Mouse (Mus musculus) adrenal gland, adult 8-10 months (tissue): ENCODE measurements at regions not wholly inside any gene's neighbourhood (a gene's known extent, or its start where the extent isn't known, plus 50 kb on each side); places are given as distances from the start of the nearest gene placed in this dataset.

Source experiments
- DNase-seq: peaks from one replicate; pipeline ENCODE4 v3.0.0; 2022

DNA sequence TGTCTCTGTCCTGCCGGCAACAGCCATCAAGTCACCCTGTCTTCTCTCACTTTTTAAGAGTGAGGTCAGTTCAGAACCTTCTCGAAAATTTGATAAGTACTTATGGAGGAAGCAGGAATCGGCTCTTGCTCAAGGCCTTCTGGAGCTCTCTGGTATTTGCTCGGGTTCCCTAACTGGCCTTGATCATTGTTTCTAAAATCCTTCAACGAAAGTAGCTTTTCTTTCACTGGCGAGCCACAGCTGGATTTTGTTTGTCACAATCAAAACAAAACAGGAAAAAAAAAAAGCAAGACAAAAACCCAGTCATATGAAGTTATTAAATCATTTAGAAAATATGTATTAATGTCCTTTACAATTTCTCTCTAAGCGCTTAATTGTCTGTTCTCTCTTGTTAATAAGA, 156.6 kb upstream of the Tex13c2 start:
- no peak for DNase-seq

DNA sequence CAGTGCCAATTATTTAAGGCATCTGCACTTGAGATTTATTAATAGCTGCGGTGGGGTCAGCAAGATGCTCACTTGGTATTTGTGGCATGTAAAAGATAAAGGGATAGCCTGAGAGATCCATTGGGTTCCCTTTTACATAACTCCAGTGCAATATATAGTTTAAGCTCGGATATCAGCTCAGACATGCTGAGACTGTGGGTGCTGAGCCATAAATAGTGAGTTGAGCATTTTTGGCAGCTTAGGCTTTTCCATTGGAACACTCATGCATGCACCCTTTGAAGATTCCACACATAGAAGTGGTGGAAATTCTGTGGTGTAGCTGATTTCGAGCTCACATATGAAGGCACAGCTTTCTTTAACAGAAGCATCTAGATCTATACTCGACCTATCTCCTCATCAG, 155.9 kb upstream of the Tex13c2 start:
- no peak for DNase-seq

DNA sequence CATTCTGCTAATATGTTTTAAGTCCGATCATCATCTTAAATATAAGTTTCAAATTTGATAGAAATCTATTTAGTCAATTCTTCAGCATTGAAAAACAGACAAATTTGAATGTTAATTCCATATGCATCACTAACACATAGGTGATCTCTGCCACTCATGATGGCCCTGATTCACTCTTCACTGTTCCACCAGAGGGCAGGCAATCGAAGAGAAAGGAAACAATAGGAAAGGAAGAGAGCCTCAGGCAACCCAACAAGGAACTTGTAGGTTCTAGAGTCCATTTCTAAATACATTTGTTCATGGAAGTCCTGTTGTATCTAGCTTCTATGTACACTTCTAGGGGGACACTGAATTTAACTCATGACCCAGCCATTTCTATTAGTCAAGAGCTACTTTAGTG, 154.7 kb upstream of the Tex13c2 start:
- no peak for DNase-seq

DNA sequence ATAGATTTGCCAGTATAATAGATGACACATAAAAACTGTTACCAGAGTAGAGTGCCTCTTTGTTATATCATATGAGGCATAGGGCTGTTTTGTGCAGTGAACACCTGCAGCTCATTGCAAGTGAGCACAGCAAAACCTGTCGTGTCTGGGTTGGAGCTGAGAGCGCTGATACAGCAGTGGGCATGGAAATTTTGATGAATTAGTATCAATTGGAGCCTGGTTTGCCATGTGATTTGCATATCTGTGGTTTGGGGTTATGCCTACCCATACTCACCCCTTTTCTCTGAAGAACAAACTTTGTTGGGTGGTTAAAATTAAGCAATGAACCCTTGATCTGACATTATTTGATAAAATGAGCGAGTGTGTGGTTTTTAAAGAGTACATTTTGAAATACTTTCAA, 152.7 kb upstream of the Tex13c2 start:
- no peak for DNase-seq

DNA sequence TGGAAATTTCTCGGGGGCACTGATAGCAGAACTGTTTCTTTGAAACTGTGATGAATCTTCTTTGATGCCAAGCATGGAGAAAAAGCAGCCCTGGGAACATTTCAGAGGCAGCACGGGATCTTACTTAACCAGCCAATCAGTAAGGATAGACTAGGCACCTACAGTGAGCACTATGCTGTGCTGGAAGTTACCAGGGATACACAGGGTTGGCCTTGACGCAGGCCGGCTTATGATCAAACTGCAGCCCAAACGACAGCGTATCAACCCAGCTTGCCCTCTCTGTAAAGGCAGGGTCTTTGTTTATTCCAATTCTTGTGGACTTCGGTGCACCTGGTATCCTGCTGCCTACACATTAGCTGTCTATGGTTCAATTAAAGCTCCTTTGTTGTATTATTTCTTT, 147.1 kb upstream of the Tex13c2 start:
- DNase-seq = no peak

DNA sequence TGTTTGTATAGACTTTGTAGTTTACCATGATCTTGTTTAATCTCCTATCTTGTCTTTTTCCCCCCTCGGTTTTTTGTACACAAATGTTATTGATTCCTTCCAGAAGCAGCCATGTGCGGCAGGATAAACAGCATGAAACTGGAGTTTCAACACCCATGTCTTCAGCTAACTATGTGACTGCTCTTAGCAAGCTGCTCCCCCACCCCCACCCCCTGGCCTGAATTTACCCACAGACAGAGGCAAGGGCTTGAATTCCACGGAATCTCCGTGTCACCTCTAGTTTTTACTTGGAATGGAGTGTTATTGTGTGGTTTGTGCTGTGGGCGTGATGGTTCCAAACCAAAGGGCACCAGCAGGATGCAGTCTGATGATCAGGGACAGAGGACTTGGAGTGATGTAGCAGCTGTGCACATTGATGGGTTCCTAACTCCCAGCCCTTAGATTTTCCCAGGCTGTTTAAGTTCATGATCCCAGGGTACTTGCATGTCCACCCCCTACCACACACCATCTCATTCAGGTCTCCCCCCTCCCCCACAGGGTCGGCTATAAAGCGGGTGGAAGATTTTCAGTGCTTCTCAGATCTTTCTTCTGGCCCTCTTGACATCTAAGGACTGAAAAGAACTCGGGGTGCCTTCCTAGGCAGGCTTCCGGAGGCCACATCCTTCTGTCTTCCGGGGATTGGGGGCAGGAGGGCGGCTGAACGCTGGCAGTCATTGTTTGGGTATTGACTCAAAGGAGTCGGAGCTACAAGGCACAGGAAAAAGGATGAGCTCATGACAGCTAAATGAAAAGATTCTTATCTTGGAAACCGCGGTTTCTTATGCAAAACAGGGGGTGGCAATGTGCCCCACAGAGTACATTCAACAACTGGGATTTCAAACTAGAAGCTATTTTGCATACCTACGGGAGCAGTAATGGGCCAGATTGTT, 146.3 kb upstream of the Tex13c2 start:
- DNase-seq = no peak

DNA sequence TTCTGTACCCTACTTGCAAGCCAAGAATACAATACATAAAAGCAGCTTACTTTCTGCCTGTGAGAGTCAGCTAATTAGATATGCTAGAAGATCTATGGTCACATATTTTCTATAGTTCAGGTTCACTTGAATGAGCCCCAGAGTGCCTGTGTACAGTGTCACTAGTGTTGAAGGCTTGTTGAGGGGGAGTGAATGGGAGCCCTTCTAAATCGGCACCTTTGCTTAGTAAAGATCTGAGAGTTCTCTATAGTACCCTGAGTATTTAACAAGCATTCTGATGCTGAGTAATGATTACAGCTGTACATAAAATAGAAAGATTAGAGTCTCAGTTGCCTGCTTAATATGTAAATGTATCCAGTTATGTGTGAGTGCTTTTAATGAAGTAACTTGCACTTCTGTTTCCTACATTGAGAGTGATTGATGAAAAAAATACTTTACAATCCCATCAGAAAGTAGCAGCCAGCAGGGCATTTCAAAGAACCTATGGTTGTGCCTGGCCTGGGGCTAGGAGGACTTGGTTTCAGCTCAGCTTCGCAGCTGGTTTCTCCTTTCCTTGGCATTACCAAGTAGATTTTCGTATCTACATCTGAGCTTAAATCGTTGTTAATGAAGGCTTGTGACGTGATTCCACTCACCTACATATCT, 136.8 kb upstream of the Tex13c2 start:
- DNase-seq = no peak

DNA sequence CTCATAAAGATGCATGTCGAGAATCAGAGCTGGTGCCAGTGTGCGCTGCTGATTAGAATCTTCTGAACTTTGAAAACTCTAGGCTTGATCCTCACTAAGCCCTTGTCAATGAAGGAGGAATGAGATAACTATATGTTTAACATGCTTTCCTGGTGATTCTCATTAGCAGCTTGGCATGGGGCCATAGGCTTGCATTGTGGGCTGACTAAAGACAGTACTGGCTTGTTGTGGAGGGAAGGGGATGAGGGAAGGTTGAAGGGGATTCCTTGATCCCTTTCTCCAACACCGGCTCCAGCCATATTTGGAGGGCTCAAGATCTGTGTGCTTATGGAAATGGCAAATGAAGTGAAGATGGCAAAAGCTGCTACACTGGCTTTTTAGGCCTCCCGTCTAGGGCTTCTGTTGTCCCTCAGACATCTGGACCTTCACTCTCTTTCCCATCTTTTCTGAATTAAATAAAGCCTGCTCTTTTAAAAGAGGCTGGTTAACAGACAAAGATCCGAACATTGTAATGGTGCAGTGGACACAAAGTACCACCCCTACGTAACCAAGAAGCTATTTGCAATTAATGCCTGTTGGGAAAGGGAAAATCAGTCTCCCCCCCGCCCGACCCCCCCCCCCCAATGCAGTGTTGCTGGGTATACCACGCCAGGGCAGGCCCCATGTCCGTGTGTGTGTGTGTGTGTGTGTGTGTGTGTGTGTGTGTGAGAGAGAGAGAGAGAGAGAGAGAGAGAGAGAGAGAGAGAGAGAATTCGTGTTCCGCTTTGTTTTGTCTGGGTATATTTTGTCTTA, 129.9 kb upstream of the Tex13c2 start:
- no peak for DNase-seq

DNA sequence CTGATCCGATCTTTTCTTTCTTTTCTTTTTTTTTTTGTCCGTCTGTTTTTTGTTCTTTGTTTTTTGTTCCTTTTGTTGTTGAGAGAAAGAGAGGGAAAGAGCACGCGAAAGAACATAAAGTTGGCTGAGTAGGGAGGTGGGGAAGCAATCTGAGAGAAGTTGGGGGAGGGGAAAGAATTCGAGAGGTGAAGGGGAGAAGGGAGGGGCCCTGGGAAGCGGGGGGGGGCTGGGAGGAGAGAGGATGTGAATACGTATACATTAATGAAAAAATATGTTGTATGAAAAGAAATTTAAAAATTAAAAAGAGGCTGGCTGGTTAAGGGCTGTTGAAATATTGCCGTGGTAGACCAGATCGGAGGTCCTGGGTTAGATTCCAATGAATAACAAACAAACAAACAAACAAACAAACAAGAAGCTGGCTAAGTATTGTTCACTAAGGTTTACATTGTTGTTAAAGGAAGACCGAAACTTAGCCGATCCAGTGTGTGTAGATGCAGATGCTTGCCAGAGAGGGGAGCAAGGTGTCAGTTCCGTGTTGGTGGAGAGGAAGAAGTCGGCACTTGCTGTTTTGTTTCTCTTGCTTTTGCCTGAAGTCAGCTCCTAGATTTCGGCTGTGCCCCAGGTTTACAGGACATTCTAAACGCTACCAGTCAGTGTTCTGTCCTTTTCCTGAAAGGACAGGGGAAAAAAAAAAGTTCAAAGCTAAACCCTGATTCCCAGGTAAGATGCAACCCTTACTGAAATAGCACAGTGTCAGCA, 129.1 kb upstream of the Tex13c2 start:
- DNase-seq = no peak

DNA sequence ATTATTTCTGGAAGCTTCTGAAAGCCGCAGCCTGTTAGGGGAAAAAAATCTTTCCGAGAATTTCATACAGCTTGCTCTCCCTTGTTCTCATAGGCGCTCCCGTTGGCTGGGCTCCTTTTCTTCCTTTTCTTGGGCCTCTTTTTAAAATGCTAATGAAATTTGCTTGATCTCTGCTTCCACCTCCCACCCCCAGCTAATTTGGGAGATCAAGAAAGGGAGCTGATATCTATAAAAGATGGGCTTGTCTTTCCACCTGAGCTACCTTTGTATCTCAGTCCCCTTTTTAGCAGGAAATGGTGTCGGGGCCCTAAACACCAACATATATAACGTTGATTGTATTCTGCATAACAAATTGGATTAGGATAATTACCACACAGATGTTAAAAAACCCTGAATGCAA, 128.5 kb upstream of the Tex13c2 start:
- DNase-seq = no peak

DNA sequence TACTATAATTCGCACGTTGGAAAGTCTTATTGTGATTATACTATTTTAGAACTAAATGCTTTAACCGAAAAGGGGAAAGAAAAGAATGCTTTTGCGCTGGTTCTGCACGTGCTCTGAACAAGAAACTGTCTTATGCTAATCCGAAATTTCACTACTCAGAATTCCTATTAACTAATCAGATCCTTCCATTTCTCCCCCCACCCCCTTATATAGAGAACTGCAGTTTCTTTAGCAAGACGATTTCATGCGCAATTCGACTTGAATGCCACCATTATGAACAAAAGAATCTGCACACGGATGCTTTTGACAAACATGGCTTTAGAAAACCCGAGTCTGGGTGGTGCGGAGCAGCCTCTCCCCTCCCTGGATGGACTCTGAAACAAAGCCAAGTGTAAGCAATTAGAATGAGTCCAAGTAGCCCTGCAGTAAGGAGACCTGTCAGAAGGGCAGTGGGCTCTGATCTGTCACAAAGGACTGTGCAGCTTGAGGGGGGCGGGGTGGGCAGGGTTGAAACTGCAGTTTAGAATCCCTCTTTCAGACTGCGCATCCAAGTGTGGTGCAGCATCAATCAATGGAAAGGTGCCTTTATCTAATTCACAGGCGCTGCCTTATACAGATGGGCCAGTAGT, 128.0 kb upstream of the Tex13c2 start:
- no peak for DNase-seq

DNA sequence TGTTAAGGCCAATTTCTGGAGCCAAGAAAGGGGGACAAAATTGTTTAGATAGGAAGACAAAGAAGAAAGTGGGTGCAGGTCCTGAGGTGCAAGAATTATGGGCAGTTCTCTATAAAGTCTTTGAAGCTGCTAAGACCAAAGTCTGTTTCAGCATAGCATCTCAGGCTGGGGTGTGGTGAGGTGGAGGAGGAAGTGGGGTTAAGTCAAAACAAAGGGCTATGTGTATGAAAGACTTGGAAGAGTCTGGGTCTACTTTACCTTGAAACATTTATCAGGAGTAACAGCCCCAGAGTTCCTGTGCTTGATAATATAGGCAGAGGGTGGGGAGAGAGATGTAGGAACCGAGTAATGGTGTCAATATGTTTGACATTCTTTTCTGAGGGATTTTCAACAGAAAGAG, 125.4 kb upstream of the Tex13c2 start:
- no peak for DNase-seq

DNA sequence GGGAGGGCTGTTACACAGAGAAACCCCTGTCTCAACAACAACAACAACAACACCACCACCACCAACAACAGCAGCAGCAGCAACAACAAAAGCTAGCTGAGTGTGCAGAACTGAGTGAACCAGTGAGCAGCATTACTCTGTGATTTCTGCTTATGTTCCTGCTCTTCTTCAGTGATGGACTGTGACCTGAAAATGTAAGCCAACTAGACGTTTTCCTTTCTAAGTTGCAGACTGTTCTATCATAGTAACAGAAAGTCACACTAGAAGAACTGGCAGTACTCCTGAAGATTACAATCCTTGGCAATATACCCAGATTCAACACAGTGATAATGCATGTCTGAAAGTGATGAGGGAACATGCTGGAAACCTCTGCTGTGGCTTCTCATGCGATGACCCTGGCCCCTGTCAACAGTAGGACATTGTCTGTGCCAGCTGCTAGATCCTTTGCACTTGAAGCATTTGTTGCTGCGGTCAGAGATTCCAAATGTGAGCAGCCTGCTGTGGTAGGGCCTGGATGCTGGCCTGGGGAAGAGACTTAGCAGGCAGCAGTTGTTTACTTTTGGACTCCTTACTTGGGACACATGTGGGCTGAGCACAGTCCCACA, 115.6 kb upstream of the Tex13c2 start:
- peak; percentile 4 for DNase-seq

DNA sequence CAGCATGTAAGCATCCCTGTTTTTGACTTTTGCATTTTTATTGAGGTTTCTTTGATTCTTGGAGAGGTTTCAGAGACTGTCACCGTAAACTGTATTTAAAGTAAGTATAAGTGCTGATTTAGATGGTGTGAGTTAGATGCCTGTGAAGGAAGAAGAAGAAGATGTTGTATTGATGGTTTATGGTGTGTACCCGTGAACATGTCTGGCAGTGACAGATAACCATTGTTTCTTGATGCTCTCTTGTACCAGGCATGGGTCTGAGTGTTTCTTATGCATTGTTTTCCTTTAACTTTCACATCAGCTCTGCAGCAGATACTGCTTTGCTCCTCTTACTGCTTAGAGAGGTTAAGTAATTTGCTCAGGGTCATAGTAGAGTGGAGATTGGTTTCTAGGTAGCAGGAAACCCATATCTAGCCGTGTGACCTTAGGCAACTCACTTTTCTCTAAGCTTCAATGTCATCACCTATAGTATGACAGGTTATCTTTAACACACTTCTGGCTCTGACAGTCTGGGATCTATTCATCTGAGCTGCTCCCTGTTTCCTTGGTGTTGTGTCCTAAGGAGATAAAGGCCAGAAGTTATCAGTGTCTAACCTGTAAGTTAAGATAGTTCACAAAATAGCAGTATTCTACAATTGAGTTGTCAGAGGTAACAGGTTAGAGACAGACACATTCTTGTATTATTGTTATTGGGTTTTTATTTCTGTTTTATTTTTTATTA, 95.5 kb upstream of the Tex13c2 start:
- no peak for DNase-seq

DNA sequence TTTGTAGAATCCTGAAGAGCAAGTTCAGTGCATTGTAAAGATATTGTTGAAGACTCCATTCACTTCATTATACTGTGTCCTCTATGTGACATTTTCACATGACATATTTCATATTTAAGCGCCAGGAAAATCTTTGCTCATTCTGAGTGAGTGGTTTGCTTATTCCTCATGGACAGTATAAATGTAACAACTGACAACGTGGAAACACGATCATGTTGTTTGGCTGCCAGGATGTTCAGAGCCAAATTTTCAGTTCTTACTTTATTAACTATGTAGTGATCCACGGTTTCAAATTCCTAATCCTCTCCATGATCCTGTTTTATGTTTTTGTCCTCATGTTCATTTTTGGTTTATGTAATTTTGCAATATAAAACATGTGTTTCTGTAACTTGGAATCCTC, 93.0 kb upstream of the Tex13c2 start:
- DNase-seq = no peak

DNA sequence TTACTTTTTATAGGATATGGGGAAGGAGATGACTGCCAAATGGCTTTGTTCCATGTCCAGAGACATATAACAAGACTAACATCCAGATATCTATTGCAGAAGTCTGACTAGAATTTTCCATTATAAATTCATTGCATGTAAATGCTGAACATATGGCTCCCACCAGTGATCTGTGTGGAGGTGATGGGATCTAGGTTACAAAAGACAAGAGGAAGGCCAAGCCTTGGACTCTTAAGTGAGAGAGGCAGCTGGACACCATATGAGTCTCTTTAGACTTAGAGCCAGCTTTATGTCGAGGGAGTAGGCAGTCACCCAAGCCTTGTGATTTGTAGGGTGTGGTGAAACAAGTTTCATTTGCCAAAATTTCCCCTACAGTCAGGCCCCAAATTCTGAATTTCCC, 90.7 kb upstream of the Tex13c2 start:
- no peak for DNase-seq

DNA sequence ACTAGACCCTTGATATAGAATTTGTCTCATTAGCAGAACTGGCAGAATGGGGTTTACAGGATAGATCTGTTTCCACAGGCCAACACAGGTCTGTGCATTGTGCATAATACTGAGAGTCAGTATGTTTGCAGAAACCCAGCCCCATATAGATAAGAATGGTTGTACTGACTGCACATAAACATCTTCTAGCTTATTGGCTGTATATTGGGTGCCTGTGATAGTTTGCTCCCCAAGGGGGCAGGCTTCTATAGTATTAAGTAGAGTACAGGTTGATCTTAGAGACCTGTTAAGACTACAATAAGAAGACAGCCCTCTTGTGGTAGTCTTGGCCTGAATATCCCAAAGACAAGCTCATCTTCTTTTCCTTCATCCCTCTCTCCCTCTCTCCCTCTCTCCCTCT, 90.1 kb upstream of the Tex13c2 start:
- DNase-seq = no peak

DNA sequence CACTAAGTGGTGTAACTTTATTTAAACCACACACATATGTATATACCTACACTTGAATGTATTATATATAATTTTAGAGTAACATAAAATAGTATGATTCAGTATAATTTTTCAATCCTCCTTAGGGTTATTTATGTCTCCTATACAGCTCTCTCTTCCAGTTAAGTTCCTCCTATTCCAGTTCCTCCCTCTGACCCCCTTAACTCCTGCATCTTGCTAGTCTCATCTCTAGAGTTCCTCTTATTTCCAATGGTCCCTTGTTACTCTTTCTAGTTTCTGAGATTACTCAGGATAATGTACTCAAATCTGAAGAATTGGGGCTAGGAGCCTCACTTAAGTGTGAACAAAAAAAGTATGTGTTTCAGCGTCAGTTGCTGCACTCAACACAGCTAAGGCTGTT, 88.4 kb upstream of the Tex13c2 start:
- no peak for DNase-seq

DNA sequence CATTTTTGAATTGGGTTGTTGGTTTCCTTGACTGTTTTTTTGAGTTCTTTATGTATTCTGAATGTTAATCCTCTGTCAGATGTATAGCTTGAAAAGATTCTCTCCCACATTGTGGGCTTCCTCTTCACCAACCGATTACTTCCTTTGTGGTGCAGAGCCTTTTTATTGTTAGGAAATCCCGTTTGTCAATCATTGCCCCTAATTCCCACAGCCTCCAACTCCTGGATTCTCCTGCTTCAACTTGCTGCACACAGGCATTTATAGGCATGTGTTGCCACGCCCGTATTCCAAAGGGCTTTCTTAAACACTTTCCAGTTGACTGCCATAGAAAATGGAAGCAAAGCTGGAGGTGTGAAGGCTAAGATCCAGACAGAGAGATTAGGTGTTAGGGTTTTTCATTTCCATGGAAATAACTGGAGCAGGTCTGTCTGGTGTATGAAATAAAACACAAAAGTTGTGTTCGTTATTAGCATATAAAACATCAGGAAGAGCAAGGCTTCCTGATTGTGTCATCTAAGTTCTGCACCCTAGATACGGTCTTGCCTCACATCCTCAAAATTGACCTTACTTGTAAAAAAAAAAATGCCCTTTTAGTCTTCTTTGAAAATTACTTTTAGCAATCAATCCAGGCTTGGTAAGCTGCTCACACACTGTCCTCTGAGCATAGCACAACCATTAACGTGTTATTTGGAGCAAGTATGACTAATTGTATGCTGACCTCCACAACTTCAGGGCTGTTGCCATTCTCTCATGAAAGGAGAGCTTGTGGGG, 87.7 kb upstream of the Tex13c2 start:
- DNase-seq = no peak

DNA sequence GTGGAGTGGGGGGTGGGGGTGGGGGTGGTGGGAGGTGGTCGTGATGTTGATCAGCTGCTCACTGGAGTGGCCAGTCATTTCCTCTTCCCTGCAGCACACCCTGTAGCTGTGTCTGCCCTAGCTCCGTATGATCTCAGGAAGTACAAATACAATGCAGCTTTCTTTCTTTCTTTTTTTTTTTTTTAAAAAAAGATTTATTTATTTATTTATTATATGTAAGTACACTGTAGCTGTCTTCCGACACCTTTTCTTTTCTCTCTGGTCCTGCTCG, 87.2 kb upstream of the Tex13c2 start:
- DNase-seq = no peak
